Mouse (Mus musculus): ENCODE measurements around the gene Olfr424.

The Olfr424 gene

DNA sequence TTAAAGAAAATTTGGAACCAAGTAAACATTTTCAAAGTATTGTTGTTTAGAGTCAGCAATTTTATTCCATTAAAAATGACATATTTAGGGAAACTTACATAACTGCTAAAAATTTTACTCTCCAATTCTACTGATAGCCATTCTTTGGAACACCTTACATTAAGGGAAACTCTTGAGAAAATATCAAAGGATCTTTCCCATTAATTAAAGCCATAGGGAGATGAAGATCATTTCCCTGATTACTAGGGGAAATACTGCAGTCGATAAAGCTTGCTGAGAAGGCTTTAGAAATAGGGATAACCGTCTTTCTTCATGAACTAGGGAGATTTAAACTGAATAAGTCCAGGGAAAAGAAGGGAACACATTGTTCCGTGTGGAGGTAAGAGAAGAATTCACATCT is at the start of gene Olfr424:
Gene Olfr424, plus strand, starts transcription at position 301 of the 400 bp plus-strand sequence.
- no peak for DNase-seq

DNA sequence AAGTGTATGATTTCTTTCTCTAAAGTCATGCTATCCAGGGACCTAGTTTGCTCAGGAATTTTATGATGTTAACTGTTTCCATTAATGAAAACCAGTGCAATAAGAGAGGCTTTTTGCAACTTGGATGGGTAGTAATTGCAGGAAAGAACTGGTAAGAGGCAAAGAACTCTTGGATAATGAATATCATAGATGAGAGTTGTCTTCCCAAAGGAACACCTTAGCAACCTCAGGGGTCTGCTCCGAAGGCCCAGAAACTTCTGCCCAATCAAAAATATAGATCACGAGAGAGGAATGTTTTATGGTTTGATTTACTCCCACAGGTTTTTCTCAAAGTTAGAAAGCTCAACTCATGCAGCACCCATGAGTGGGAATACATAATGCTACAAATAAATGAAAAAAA is 47.3 kb upstream of the Olfr424 start, which contains the start of gene Olfr429:
Gene Olfr429, plus strand, starts transcription at position 301 of the 400 bp plus-strand sequence.
- no peak for DNase-seq

GRCm38 (mm10) chr1:174096591-174096990 is 34.7 kb upstream of the Olfr424 start, which contains the start of gene Olfr427:
TSS of gene Olfr427 (plus strand) at chr1:174096891.
- no peak for DNase-seq

DNA sequence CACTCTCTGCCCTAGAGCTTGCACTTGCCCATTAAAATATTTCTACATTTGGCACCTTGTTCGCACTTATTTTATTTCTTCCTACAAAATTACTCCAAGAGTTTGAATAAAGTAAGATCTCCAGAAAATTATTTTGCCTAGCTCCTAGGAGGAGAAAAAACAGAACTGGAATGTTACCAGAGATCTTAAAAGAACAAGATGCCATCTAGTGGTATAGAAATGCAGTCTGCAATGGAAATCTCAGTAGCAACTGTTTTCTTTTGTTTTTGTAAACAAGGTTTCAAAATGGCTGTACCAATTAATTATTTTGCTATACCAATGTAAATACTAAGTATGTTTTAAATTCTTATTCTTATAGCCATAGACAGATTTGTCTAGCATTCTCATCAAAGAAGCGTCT is 27.6 kb upstream of the Olfr424 start:
- DNase-seq = peak in 1 of 2 experiments; percentile 39

DNA sequence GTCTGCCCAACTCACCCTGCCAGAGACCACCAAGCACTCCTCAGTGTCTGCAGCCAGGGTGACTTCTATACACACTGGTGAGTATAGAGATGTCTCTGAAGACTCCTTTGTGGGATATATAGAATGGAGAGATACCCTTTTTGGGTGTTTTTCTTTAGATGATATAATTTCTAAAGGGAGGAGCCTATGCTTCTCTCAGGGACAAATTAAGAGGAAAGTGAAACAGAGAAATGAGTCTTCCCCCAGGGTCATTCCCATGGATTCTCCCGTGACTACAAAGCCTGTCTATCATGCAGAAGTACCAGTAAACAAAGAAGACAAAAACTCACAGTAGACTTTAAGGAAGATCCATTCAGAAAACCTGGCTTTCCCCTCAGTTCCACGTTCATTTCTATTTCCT is 10.3 kb upstream of the Olfr424 start, which contains the start of gene Olfr231:
Gene Olfr231, minus strand, starts transcription at position 101 of the 400 bp plus-strand sequence.
- DNase-seq = no peak

DNA sequence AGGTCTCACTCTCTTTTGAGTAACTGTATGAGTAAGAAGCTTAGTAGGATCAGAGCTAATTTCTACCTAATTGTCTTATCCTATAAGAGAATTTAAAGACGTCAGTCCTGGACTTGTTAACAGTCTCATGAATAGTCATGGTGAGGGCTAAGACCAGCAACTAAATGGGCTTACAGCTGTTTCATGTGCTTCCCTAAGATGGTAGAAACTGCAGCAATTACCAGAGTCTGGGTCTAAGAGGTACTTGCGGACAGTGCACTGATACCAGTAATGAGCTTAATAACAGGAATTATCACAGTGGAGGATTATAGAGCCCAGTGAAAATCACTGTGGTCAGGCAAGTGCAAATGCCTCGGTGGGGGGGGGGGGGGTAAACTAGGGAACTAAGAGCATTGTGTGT is 682 bp downstream of the Olfr424 start:
- no peak for DNase-seq

GRCm38 (mm10) chr1:174141384-174141783 is 10.1 kb downstream of the Olfr424 start:
- DNase-seq = no peak

- DNase-seq = no peak
Observed at GRCm38 (mm10) chr1:174146696-174147095, 15.4 kb downstream of the Olfr424 start.

- no peak for DNase-seq
Observed at GRCm38 (mm10) chr1:174149289-174149688, 18.0 kb downstream of the Olfr424 start.

- DNase-seq = no peak
Observed at GRCm38 (mm10) chr1:174155333-174155732, 24.0 kb downstream of the Olfr424 start, which contains the start of gene Olfr420. TSS of gene Olfr420 (plus strand) at chr1:174155633.

GRCm38 (mm10) chr1:174157622-174158021 is 26.3 kb downstream of the Olfr424 start:
- no peak for DNase-seq

- DNase-seq = no peak
Observed at GRCm38 (mm10) chr1:174158512-174158911, 27.2 kb downstream of the Olfr424 start.

DNA sequence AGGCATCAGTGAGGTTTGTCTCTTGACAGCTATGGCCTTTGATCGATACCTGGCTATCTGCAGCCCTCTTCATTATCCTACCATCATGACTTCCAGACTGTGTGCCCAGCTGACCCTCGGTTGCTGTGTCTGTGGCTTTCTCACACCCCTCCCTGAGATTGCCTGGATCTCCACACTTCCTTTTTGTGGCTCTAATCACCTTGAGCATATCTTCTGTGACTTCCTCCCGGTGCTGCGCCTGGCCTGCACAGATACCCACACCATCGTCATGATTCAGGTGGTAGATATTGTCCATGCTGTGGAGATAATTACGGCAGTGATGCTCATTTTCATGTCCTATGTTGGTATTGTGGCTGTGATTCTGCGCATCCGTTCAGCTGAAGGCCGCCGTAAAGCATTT is 27.8 kb downstream of the Olfr424 start:
- no peak for DNase-seq

DNA sequence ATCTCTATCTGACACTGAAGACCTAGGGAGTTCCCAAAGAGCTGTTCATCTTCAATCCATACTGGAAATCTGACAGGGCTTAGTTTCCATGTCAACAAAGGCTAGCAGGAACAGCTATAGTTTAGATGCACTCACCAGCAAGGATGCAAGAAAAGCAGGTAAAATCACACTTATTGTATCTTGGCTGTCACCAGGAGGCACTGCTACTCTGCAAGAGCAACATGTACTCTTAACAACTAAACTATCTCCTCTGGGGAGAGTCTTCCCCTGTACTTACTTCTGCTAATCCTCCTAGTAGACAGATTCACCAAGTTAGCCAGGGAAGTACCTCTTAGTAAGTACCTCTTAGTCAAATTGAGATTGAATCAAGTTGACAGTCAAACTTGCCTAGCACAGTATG is 37.7 kb downstream of the Olfr424 start:
- no peak for DNase-seq

DNA sequence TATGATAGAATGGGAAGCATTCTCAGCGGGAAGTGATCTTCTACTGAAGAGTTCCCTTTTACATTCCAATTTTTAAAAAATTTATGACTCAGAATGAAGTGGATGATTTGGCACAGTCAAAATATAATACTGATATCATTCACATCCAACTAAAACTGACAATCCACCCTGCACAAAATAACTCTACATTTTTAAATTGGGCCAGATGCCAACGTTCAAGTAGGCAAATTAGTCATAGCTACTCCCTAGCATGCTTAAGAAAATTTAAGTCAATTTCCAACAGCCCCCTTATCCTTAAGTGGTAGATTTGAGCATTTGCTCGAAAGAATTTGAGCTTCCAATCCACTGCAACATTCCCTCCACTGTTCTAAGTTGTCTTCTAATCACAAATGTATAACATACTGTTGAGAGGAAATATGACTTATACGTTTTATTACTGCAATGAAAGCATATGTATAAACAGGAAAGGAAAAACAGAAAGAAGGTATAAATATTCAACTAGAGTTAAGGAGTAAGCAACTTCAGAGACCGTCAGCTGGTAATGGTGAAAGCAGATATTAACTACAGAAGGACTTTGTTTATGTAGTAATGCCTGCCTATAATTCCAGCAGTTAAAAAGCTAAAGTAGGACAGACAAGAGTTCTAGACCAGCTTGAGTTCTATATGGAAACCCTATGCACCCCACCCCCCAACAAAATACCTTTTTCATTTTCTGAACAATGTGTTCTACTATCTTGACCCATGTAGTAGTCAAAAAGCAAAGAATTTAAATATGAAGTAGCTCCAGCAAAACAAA is 39.6 kb downstream of the Olfr424 start:
- no peak for DNase-seq

DNA sequence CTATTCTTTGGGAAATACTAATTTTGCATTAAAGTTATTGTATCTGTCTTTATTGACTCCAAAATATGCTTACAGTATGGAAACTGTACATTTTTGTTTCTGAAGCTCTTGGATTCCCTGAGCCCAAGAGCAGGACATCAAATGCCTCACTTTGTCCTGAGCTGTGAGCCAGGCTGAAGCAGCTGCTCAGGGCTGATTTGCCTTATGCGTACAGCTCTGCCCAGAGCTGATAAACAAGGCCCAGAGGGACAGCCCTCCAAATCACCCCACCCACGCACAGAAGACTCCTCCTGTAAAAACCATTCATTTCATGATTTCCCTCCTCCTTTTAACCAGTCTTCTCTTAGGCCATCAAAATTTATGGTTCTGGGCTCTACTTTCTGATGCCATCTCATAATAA is 40.2 kb downstream of the Olfr424 start:
- DNase-seq = no peak

DNA sequence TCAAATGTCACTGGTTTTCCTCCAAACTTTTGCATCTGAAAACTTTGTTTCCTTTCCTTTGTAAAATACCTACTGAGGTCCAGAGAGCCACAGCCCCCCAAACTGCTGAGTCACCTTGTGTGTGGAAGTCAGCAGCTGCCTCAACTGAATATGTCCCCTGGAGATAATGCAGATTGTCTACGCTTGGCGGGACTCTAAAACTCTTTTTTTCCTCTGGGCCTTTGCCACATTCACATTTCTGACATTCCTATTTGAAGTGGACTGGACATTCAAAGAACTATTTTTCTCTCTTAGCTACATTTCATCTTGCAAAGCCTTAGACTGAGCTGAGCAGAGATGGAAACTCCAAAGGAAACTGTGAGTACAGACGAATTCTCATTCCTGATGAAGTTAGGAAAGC is 41.3 kb downstream of the Olfr424 start, which contains the start of gene Spta1:
Gene Spta1, plus strand, starts transcription at position 172 of the 400 bp plus-strand sequence.
- no peak for DNase-seq
